Mouse (Mus musculus) heart, embryonic 10.5 days (tissue): ENCODE results near the gene Ube2l3. TPM values are rescaled to one million over a fixed set of nuclear protein-coding genes. Genes with fewer than 3 reads are reported as not detected.
"Not testable (repeated sequence)": the region's sequence is repeated elsewhere in the genome, so short reads cannot be mapped to it uniquely, and the experiment has no call there.

Experiments
- DNase-seq: peaks from one replicate; pipeline ENCODE4 v3.0.0-alpha.2; 2017; ENCODE audit warnings: low spot score
- H3K27ac ChIP-seq: fragments of 300-500 bp; sonication (generic); 2 replicates; pipeline ENCODE4 v1.5.1; 2016; ENCODE audit warnings: mild to moderate bottlenecking
- H3K27me3 ChIP-seq: fragments of 300-500 bp; sonication (generic); 2 replicates; pipeline ENCODE4 v1.6.1; 2016; ENCODE audit warnings: mild to moderate bottlenecking; ENCODE audit not compliant: poor library complexity, insufficient read depth, severe bottlenecking
- H3K36me3 ChIP-seq: fragments of 300-500 bp; sonication (generic); 2 replicates; pipeline ENCODE4 v1.6.1; 2016; ENCODE audit warnings: mild to moderate bottlenecking, moderate library complexity
- H3K4me1 ChIP-seq: fragments of 300-500 bp; sonication (generic); 2 replicates; pipeline ENCODE4 v1.6.1; 2016; ENCODE audit warnings: mild to moderate bottlenecking
- H3K4me3 ChIP-seq: fragments of 300-500 bp; sonication (generic); 2 replicates; pipeline ENCODE4 v1.5.1; 2016; ENCODE audit warnings: mild to moderate bottlenecking, moderate library complexity
- H3K9me3 ChIP-seq: fragments of 300-500 bp; sonication (generic); 2 replicates; pipeline ENCODE4 v1.6.1; 2016; ENCODE audit warnings: mild to moderate bottlenecking, moderate library complexity
- WGBS: fragments of 180-500 bp; shearing (Covaris S2); methylation state at CpG from one replicate; pipeline ENCODE4 v1.1.7; 2016; 5-methylcytosine and 5-hydroxymethylcytosine counted together
- polyA plus RNA-seq: library from polyadenylated mRNA; unstranded; fragments of >200 nt; fragmentation: Nextera tagmentation; extraction: Ambion mirVana; gene quantifications from 2 replicates; pipeline ENCODE4 v1.2.1, GENCODE M21; 2016

Gene Ube2l3
- polyA plus RNA-seq, 1 experiment from 2014 or later = 377 TPM

DNA sequence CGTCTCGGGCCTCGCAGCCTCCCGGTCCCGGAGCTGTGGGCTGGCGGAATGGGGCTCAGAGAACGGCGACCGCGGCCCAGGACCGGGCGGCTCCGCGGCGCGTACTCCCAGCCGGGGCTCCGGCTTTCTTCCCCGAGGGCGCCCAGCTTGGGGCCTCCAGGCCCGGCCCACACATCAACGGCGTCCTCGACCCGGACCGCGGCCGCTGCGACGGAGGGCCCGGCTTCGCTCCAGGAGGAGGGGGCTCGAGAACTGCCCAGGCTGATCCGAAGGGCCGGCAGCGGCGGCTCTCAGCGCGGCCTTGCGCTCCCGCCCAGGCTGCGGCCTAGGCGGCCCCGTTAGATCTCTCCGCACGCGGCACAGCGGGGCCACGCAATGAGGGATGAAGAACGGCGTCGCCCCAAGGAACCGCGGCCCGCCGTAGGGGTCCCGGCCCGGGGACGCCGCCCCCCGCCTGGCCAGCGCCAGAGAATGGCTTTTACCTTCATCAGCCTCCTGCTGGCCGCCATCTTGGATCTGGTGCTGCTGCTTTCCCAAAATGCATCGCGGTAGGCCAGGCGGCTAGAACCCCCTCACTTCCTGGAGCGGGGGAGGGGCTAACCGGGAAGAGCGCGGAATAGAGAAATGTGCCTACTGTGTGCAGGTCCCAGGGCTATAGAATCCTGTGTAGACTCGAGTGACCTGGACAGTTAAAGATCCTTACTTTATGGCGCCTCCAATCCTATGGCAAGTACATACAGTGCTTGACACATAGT is 1.3 kb downstream of the Ube2l3 start:
- H3K36me3 ChIP-seq = peaks cover 7% of the 10 kb centered on the region; the same call in 1 of the 2 replicates
- peak; percentile 94 for DNase-seq
- no peaks in the 10 kb centered on the region for H3K9me3 ChIP-seq
- peak overlapping the region; percentile 100 for H3K27ac ChIP-seq
- peak overlapping the region; percentile 96 for H3K4me3 ChIP-seq
- peaks cover 13% of the 10 kb centered on the region for H3K4me1 ChIP-seq
- WGBS = under 1% methylated on average over 72 of the region's 72 CpGs
- peaks cover 3% of the 10 kb centered on the region for H3K27me3 ChIP-seq

DNA sequence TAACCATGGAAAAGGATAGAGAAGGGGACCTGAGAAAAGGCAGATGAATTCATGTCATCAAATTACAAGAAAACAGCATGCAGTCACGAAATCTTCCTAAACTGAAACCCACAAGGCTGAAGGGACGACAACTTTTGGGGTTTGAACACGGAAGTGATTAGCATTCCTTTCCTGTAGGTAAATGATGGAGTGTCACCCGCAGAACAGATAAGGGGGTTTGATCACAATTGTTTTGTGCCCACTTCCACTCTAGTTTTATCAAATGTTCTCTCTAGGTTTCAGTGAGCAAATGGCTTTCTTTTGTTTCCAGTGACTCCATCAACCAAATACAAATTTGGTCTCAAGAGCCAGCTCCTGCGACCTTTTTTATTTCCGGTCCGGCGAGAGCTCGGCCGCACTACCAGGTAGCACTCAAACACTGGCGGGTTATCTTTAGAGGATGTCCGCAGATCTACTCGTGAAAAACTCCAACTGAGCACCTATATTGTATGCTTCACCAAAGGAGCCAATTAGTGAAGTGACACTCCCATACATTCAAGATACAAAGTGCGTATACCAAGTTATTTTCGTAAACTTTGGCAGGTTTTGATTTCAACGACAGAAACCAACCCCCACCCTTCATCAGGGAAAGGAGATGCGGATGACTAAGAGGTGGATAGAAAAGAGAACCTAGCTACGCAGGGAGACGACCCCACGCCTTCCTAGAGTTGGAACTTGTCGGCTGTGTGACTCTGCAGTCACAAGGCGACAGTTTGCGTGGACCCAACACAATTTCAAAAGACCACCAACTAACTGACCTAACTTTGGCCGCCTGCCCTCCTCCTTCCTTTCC is 2.1 kb downstream of the Ube2l3 start:
- no peaks in the 10 kb centered on the region for H3K9me3 ChIP-seq
- peak overlapping the region; percentile 100 for H3K27ac ChIP-seq
- peaks cover 7% of the 10 kb centered on the region; the same call in 1 of the 2 replicates for H3K36me3 ChIP-seq
- no peaks in the 10 kb centered on the region for H3K27me3 ChIP-seq
- H3K4me1 ChIP-seq = peaks cover 13% of the 10 kb centered on the region
- WGBS = 4% methylated on average over 24 of the region's 24 CpGs
- no peak for DNase-seq
- peak overlapping the region; percentile 96 for H3K4me3 ChIP-seq

DNA sequence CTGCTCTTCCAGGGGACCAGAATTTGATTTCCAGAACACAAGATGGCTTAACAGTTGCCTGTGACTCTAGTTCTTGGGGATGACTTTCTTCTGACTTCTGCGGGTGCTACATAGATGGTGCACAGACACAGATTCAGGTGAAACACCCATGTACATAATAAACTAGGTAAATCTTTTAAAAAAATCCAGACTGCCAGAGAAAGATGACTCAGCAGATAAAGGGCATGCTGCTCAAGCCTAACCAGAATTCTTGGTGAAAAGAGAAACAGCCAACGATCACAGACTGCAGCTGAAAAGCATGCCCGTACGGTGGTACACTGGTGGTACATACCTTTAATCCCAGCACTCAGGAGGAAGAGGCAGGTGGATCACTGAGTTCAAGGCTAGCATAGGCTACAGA is 8.6 kb downstream of the Ube2l3 start:
- Histone ChIP-seq H3K27ac (no peak overlapping the region), H3K4me3 (no peak overlapping the region), H3K4me1 (no peaks in the 10 kb centered on the region), H3K27me3 (no peaks in the 10 kb centered on the region), H3K36me3 (peaks cover 37% of the 10 kb centered on the region), H3K9me3 (no peaks in the 10 kb centered on the region)
- DNase-seq = no peak
- 92% methylated on average over 4 of the region's 4 CpGs for WGBS

DNA sequence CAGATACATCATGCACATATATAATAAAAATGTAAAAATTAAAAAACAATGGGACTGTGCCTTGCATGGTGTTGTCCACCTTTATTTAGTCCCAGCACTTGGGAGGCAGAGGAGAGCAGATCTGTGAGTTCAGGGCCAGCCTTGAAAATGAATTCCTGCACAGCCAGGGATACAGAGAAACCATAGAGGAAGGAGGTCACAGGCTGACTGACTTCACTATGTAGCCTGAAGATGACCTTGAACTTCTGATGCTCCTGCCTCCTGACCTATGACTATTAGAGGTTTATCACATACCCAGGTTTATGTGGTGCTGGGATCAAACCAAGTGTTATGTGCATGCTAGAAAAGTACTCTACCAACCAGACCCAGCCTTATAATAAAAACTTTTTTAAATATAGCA is 17.0 kb downstream of the Ube2l3 start:
- Histone ChIP-seq H3K4me1 (peaks cover 11% of the 10 kb centered on the region), H3K36me3 (peaks cover 37% of the 10 kb centered on the region), H3K4me3 (no peak overlapping the region), H3K27ac (no peak overlapping the region), H3K27me3 (no peaks in the 10 kb centered on the region), H3K9me3 (no peaks in the 10 kb centered on the region)
- DNase-seq = no peak

DNA sequence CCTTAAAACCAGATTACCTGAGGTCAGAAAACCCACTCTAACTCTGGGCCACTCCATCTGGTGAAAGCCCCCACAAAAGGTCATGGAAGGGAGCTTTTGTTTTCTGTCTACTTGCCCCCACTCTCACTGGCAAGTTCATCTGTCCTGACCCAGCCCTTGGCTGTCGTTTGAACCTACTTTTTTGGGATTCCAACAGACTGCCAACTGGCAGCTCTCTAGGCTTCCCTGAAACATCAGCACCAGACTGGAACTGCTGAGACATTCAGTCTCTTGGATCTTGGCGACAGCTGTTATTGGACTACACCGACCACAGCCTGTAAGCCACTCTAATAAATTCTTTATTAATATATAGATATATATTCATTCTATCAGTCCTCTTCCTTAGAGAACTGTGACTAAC is 19.4 kb downstream of the Ube2l3 start:
- no peaks in the 10 kb centered on the region for H3K27me3 ChIP-seq
- 88% methylated on average over 3 of the region's 3 CpGs for WGBS
- no peak overlapping the region for H3K27ac ChIP-seq
- no peak for DNase-seq
- no peak overlapping the region for H3K4me3 ChIP-seq
- peaks cover 11% of the 10 kb centered on the region for H3K4me1 ChIP-seq
- H3K36me3 ChIP-seq = peaks cover 37% of the 10 kb centered on the region
- H3K9me3 ChIP-seq = no peaks in the 10 kb centered on the region

DNA sequence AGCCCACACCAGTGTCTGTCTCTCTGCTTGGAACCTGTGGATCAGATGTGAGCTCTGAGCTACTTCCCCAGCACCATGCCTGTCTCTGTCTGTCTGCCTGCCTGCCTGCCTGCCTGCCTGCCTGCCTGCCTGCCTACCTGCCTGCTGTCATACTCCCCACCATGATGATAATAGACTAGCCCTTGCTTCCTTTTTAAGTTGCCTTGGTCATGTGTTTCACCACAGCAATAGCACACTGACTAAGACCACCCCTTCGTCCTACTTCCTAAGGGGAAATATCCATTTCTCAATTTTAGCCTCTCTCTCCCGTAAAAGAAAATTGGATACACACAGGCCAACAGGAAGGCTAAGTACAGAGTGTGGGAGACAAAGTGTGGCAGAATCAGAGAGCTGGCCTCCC is 20.3 kb downstream of the Ube2l3 start:
- Histone ChIP-seq H3K4me3 (no peak overlapping the region), H3K27ac (no peak overlapping the region), H3K9me3 (no peaks in the 10 kb centered on the region), H3K36me3 (peaks cover 36% of the 10 kb centered on the region), H3K4me1 (peaks cover 11% of the 10 kb centered on the region), H3K27me3 (no peaks in the 10 kb centered on the region)
- 80% methylated on average over 2 of the region's 2 CpGs for WGBS
- DNase-seq = no peak

DNA sequence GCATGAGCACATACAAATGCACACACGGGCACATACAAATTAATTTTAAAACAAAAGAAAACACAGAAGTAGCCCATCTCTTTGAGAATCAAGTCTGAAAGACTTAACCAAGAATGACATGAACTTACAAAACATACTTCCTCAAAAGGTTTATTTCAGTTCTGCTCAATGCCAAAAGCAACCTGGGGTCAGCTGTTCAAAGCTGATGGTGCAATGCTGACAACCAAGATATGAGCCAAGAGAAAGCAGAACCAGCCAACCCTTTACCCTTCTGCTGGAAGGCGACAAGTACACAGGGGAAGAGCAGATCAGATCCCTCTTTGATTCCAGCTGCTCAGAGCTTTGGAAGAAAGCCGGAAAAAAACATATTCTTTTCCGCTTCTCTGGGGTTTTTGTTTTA is 21.1 kb downstream of the Ube2l3 start:
- 70% methylated on average over 4 of the region's 4 CpGs for WGBS
- no peak overlapping the region for H3K4me3 ChIP-seq
- H3K9me3 ChIP-seq = no peaks in the 10 kb centered on the region
- peaks cover 15% of the 10 kb centered on the region for H3K4me1 ChIP-seq
- H3K36me3 ChIP-seq = peaks cover 34% of the 10 kb centered on the region
- no peak for DNase-seq
- H3K27ac ChIP-seq = no peak overlapping the region
- H3K27me3 ChIP-seq = no peaks in the 10 kb centered on the region

DNA sequence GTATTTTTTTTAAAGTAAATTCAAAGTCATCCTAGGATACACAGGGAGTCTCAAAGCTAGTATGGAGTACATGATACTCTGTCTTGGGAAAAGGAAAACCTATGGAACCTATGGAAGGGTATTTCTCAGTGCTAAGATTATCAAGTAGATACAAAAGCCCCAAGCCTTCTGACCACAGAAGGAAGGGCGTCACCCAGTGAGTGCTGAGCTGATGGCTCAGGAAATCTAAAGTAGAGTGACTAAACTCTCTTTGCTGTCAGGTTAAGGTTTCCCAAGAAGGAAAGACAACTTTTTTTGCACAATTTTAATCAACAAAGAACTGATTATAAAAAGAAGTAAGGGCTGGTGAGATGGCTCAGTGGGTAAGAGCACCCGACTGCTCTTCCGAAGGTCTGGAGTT is 22.7 kb downstream of the Ube2l3 start:
- Histone ChIP-seq H3K4me3 (no peak overlapping the region), H3K27me3 (no peaks in the 10 kb centered on the region), H3K27ac (no peak overlapping the region), H3K9me3 (no peaks in the 10 kb centered on the region), H3K4me1 (peaks cover 15% of the 10 kb centered on the region), H3K36me3 (peaks cover 33% of the 10 kb centered on the region)
- DNase-seq = no peak
- WGBS = 91% methylated on average over 3 of the region's 3 CpGs

DNA sequence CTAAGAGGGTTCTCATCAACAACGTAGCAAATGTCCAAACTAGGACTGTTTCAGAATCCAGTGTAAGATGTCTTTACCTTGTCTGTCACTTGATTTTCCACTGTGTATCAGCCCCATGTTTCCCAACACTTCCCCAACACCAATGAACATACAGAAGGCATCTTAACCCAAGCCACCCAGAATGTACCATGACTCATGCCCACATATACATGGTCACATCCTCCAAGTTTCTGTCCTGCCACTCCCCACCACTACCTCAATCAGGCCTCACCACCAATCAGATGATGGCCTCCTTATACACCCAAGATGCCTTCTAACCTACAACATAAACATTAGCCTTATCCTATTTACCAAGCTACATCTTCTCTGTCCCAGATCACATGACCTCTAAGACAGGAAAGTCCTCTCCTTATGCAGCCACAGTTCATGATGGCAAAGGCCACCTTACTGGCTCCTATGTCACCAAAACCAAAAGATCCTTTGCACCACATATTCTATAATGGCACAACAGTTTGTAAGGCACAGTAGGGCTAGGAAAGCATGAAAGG is 24.8 kb downstream of the Ube2l3 start:
- DNase-seq = no peak
- H3K4me3 ChIP-seq = no peak overlapping the region
- H3K27ac ChIP-seq = no peak overlapping the region
- H3K36me3 ChIP-seq = peaks cover 48% of the 10 kb centered on the region
- H3K27me3 ChIP-seq = no peaks in the 10 kb centered on the region
- no peaks in the 10 kb centered on the region for H3K9me3 ChIP-seq
- WGBS = 89% methylated on average over 1 of the region's 1 CpGs
- peaks cover 15% of the 10 kb centered on the region for H3K4me1 ChIP-seq

DNA sequence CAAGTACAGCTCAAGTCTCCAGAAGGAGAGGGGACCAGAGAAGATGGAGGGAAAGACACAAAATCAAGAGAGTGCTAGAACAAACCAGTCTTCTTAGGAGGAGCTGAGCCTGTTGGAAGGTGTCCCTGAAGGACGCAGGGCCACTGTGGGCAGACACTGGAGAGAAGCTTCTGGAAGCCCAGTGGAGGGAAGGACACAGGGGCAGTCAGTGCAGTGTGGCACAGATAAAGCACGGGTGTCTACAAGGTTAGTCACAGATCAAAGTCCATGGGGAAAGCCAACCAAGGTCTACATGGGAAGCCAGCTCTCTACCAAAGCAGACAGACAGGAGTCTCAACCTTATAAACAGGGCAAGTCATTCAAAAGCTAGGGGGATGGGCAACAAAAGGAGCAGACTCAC is 26.7 kb downstream of the Ube2l3 start:
- H3K36me3 ChIP-seq = peaks cover 62% of the 10 kb centered on the region

DNA sequence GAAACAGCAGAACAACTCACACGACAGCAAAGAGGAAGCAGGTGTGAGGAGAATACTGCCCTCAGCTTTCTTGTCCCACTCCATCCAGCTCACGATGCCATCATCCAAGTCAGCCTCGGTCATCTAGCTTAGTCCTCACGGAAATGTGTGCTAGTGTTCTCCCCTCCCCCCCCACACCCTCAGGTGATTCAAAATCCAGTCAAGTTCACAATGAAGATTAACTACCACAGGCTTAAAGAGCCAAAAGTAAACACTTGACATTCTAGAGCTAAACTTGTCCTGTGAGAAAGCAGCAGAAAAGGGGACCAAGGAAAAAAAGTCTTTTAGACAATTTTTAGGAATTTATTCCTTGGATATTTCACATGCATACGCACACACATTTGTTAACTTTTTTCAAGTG is 34.4 kb downstream of the Ube2l3 start:
- H3K27ac ChIP-seq = no peak overlapping the region
- H3K36me3 ChIP-seq = peaks cover 71% of the 10 kb centered on the region
- DNase-seq = no peak
- no peaks in the 10 kb centered on the region for H3K4me1 ChIP-seq
- H3K27me3 ChIP-seq = no peaks in the 10 kb centered on the region
- H3K9me3 ChIP-seq = no peaks in the 10 kb centered on the region
- no peak overlapping the region for H3K4me3 ChIP-seq
- 91% methylated on average over 5 of the region's 5 CpGs for WGBS

More for the DNA sequence above, 26.7 kb downstream of the Ube2l3 start:
- 68% methylated on average over 2 of the region's 2 CpGs for WGBS
- no peak for DNase-seq
- Histone ChIP-seq H3K4me1 (peaks cover 5% of the 10 kb centered on the region), H3K9me3 (no peaks in the 10 kb centered on the region), H3K4me3 (no peak overlapping the region), H3K27ac (no peak overlapping the region), H3K27me3 (no peaks in the 10 kb centered on the region)

DNA sequence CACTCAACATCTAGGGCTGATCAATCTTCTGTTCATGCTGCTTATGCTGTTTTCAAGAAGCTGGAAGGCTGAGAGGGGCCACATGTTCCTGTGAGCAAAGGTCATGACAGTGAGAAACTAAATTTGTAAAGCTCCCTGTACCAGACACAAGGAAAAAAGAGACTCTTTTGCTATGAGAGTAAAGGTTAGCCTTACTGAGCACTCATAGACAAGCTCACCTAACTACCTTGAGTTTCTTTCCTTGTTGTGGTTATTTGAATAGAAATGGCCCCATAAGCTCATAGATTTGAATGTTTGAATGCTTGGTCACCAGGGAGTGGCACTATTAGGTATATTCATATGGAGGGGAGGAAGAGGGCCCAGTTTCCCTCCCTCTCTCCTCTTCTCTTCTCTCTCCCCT is 35.3 kb downstream of the Ube2l3 start:
- H3K9me3 ChIP-seq = no peaks in the 10 kb centered on the region
- peaks cover 66% of the 10 kb centered on the region for H3K36me3 ChIP-seq
- H3K27ac ChIP-seq = no peak overlapping the region
- no peak overlapping the region for H3K4me3 ChIP-seq
- no peaks in the 10 kb centered on the region for H3K4me1 ChIP-seq
- DNase-seq = no peak
- H3K27me3 ChIP-seq = no peaks in the 10 kb centered on the region

DNA sequence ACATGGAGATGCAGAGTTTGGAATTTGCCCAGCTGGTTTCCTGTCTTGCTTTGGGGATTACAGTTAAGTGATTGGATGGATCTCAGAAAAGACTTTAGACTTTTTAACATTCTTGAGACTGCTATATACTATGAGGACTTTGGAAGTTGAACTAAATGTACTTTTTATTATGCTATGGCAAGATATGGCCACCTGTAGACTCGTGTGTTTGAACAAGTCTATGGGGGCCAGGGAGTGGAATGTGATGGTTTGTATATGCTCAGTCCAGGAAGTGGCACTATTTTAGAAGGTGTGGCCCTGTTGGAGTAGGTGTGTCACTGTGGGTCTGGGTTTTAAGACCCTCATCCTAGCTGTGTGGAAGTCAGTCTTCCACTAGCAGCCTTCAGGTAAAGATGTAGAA is 37.0 kb downstream of the Ube2l3 start:
- peaks cover 58% of the 10 kb centered on the region for H3K36me3 ChIP-seq
- H3K9me3 ChIP-seq, H3K27ac ChIP-seq, H3K4me3 ChIP-seq, H3K4me1 ChIP-seq, H3K27me3 ChIP-seq: not testable (repeated sequence)
- peak; percentile 4 for DNase-seq
- 82% methylated on average over 1 of the region's 1 CpGs for WGBS
